Comparison of ENCODE assay signal across 10 mouse cellular contexts in genomic region chr17:26122431-26123140, GRCm38 (mm10). TPM values are rescaled to one million over a fixed set of nuclear protein-coding genes. Genes with fewer than 3 reads are reported as not detected.
DNase-seq lines count a peak whose midpoint lies in the region; ATAC-seq lines count a peak whose summit lies in the region.
"Had no signal": no experiment of that assay in that cellular context is flagged by ENCODE, and none has a peak within 500 bp of the region (broad histone marks: within the 10 kb centered on the region; RNA-seq: fewer than 3 reads in every experiment).

No protein-coding gene starts in this region.

- H3K9ac ChIP-seq in heart, embryonic 15.5 days: no peak overlapping the region
- H3K9ac ChIP-seq in heart, embryonic 11.5 days (ENCODE audit: low read depth, low read length): no peak overlapping the region
- no peak overlapping the region; the same call in 1 of the 2 replicates for H3K9ac ChIP-seq in midbrain, embryonic 13.5 days (replicated peaks)
- no peak overlapping the region for H3K9ac ChIP-seq in midbrain, embryonic 16.5 days (ENCODE audit: low read depth, low read length)
- no peak overlapping the region for H3K9ac ChIP-seq in neural tube, embryonic 14.5 days (replicated peaks; ENCODE audit: low read depth, low read length)

- peaks cover 24% of the 10 kb centered on the region for H3K36me3 ChIP-seq in heart, embryonic 15.5 days
- H3K36me3 ChIP-seq in heart, embryonic 11.5 days (ENCODE audit: control insufficient read depth, insufficient read depth, low read length): peaks cover 19% of the 10 kb centered on the region
- H3K36me3 ChIP-seq in midbrain, embryonic 13.5 days: peaks cover 24% of the 10 kb centered on the region
- peaks cover 15% of the 10 kb centered on the region for H3K36me3 ChIP-seq in midbrain, embryonic 16.5 days (ENCODE audit: control insufficient read depth, insufficient read depth, low read length)
- peaks cover 15% of the 10 kb centered on the region for H3K36me3 ChIP-seq in neural tube, embryonic 14.5 days (ENCODE audit: control insufficient read depth, insufficient read depth, low read length)

- H3K4me2 ChIP-seq in heart, embryonic 15.5 days: no peak overlapping the region
- no peak overlapping the region; the same call in 1 of the 2 replicates for H3K4me2 ChIP-seq in heart, embryonic 11.5 days
- H3K4me2 ChIP-seq in midbrain, embryonic 13.5 days (replicated peaks): no peak overlapping the region
- no peak overlapping the region for H3K4me2 ChIP-seq in midbrain, embryonic 16.5 days (ENCODE audit: low read length)
- H3K4me2 ChIP-seq in neural tube, embryonic 14.5 days (ENCODE audit: low read depth, low read length): no peak overlapping the region

- DNase-seq in cerebellum, adult 11-12 months: peak; percentile 59
- DNase-seq in cerebellum, postnatal 36 days: no peak
- DNase-seq in layer of hippocampus, adult 9-11 months: no peak

- peak overlapping the region; percentile 89; the same call in 1 of the 2 replicates for H3K4me3 ChIP-seq in heart, embryonic 15.5 days
- H3K4me3 ChIP-seq in heart, embryonic 11.5 days (ENCODE audit: low read depth, low read length): no peak overlapping the region
- no peak overlapping the region for H3K4me3 ChIP-seq in midbrain, embryonic 13.5 days (replicated peaks)
- H3K4me3 ChIP-seq in midbrain, embryonic 16.5 days (ENCODE audit: low read depth, low read length): no peak overlapping the region
- no peak overlapping the region for H3K4me3 ChIP-seq in neural tube, embryonic 14.5 days (ENCODE audit: low read depth, low read length)

- no peaks in the 10 kb centered on the region for H3K9me3 ChIP-seq in heart, embryonic 15.5 days (replicated peaks)
- no peaks in the 10 kb centered on the region for H3K9me3 ChIP-seq in heart, embryonic 11.5 days (replicated peaks; ENCODE audit: control insufficient read depth, low read length)
- no peaks in the 10 kb centered on the region for H3K9me3 ChIP-seq in midbrain, embryonic 13.5 days
- no peaks in the 10 kb centered on the region for H3K9me3 ChIP-seq in midbrain, embryonic 16.5 days (replicated peaks; ENCODE audit: control insufficient read depth, low read length, poor library complexity, severe bottlenecking)
- no peaks in the 10 kb centered on the region for H3K9me3 ChIP-seq in neural tube, embryonic 14.5 days (ENCODE audit: control insufficient read depth, low read length)
- H3K9me3 ChIP-seq: embryonic facial prominence, embryonic 12.5 days; hindbrain, embryonic 15.5 days had no signal

- no peak overlapping the region for H3K27ac ChIP-seq in heart, embryonic 15.5 days
- no peak overlapping the region for H3K27ac ChIP-seq in heart, embryonic 11.5 days (ENCODE audit: low read depth, low read length)
- no peak overlapping the region for H3K27ac ChIP-seq in midbrain, embryonic 13.5 days
- H3K27ac ChIP-seq in midbrain, embryonic 16.5 days (ENCODE audit: low read length): no peak overlapping the region
- no peak overlapping the region for H3K27ac ChIP-seq in neural tube, embryonic 14.5 days (ENCODE audit: low read depth, low read length)

- H3K4me1 ChIP-seq in heart, embryonic 15.5 days (replicated peaks): peaks cover 21% of the 10 kb centered on the region
- H3K4me1 ChIP-seq in heart, embryonic 11.5 days (ENCODE audit: control insufficient read depth, insufficient read depth, low read length): peaks cover 8% of the 10 kb centered on the region; the same call in 1 of the 2 replicates
- H3K4me1 ChIP-seq in midbrain, embryonic 13.5 days (replicated peaks): peaks cover 23% of the 10 kb centered on the region
- H3K4me1 ChIP-seq in midbrain, embryonic 16.5 days (ENCODE audit: control insufficient read depth, insufficient read depth, low read length): peaks cover 8% of the 10 kb centered on the region
- H3K4me1 ChIP-seq in neural tube, embryonic 14.5 days (ENCODE audit: control insufficient read depth, insufficient read depth, low read length): peaks cover 10% of the 10 kb centered on the region

- no peak for ATAC-seq in heart, embryonic 15.5 days (replicated peaks; ENCODE audit: insufficient number of reproducible peaks, insufficient read depth, low FRiP score, low read depth)
- ATAC-seq in heart, embryonic 11.5 days (replicated peaks; ENCODE audit: insufficient number of reproducible peaks, low FRiP score, low TSS enrichment): no peak
- ATAC-seq in midbrain, embryonic 13.5 days: peak; percentile 21
- ATAC-seq in midbrain, embryonic 16.5 days: no peak
- peak; percentile 9; the same call in 1 of the 2 replicates for ATAC-seq in neural tube, embryonic 14.5 days (ENCODE audit: low read depth)

- 62% methylated on average over 5 of the region's 5 CpGs for WGBS in heart, embryonic 15.5 days
- WGBS in heart, embryonic 11.5 days (ENCODE audit: insufficient replicate concordance): 63% methylated on average over 5 of the region's 5 CpGs
- 51% methylated on average over 5 of the region's 5 CpGs for WGBS in midbrain, embryonic 13.5 days
- WGBS in midbrain, embryonic 16.5 days: 60% methylated on average over 5 of the region's 5 CpGs
- WGBS in neural tube, embryonic 14.5 days: 70% methylated on average over 5 of the region's 5 CpGs

- peaks cover 20% of the 10 kb centered on the region for H3K27me3 ChIP-seq in heart, embryonic 15.5 days
- H3K27me3 ChIP-seq in heart, embryonic 11.5 days (ENCODE audit: control insufficient read depth, insufficient read depth, low read length): peaks cover 15% of the 10 kb centered on the region
- H3K27me3 ChIP-seq in midbrain, embryonic 13.5 days: peaks cover 28% of the 10 kb centered on the region
- no peaks in the 10 kb centered on the region; the same call in 1 of the 2 replicates for H3K27me3 ChIP-seq in midbrain, embryonic 16.5 days (ENCODE audit: control insufficient read depth, insufficient read depth, low read depth, low read length)
- H3K27me3 ChIP-seq in neural tube, embryonic 14.5 days (ENCODE audit: control insufficient read depth, insufficient read depth, low read length): no peaks in the 10 kb centered on the region

RNA-seq across cellular contexts. Expression of gene Mrpl28, which starts 0.7 kb away (rescaled TPM):
- polyA plus RNA-seq in heart, embryonic 15.5 days (2015; fragmentation: Nextera tagmentation; extraction: Ambion mirVana): 195 and 202 TPM in 2 replicates
- 241 and 257 TPM in 2 replicates for polyA plus RNA-seq in heart, embryonic 11.5 days (2014; fragmentation: Nextera tagmentation; extraction: Ambion mirVana)
- 182 and 191 TPM in 2 replicates for polyA plus RNA-seq in midbrain, embryonic 13.5 days (2015; fragmentation: Nextera tagmentation; extraction: Ambion mirVana)
- 161 and 172 TPM in 2 replicates for polyA plus RNA-seq in midbrain, embryonic 16.5 days (2015; fragmentation: Nextera tagmentation; extraction: Ambion mirVana)
- 177 and 192 TPM in 2 replicates for polyA plus RNA-seq in neural tube, embryonic 14.5 days (2014; fragmentation: Nextera tagmentation; extraction: Ambion mirVana)

RNA-seq across cellular contexts. Expression of gene Tmem8, which starts 9.5 kb away (rescaled TPM):
- polyA plus RNA-seq in heart, embryonic 15.5 days (2015; fragmentation: Nextera tagmentation; extraction: Ambion mirVana): 0.77 and 1.3 TPM in 2 replicates
- polyA plus RNA-seq in heart, embryonic 11.5 days (2014; fragmentation: Nextera tagmentation; extraction: Ambion mirVana): 0.20 and 0.33 TPM in 2 replicates
- polyA plus RNA-seq in midbrain, embryonic 13.5 days (2015; fragmentation: Nextera tagmentation; extraction: Ambion mirVana): 2.4 and 2.6 TPM in 2 replicates
- 3.8 and 3.9 TPM in 2 replicates for polyA plus RNA-seq in midbrain, embryonic 16.5 days (2015; fragmentation: Nextera tagmentation; extraction: Ambion mirVana)
- polyA plus RNA-seq in neural tube, embryonic 14.5 days (2014; fragmentation: Nextera tagmentation; extraction: Ambion mirVana): 2.8 and 3.1 TPM in 2 replicates

RNA-seq across cellular contexts. Expression of gene Axin1, which starts 15.9 kb away (rescaled TPM):
- 8.8 and 12.5 TPM in 2 replicates for polyA plus RNA-seq in heart, embryonic 15.5 days (2015; fragmentation: Nextera tagmentation; extraction: Ambion mirVana)
- polyA plus RNA-seq in heart, embryonic 11.5 days (2014; fragmentation: Nextera tagmentation; extraction: Ambion mirVana): 7.8 and 10.1 TPM in 2 replicates
- 17.3 and 21.6 TPM in 2 replicates for polyA plus RNA-seq in midbrain, embryonic 13.5 days (2015; fragmentation: Nextera tagmentation; extraction: Ambion mirVana)
- polyA plus RNA-seq in midbrain, embryonic 16.5 days (2015; fragmentation: Nextera tagmentation; extraction: Ambion mirVana): 19.1 and 20.6 TPM in 2 replicates
- 7.1 and 7.7 TPM in 2 replicates for polyA plus RNA-seq in neural tube, embryonic 14.5 days (2014; fragmentation: Nextera tagmentation; extraction: Ambion mirVana)

RNA-seq across cellular contexts. Expression of gene Nme4, which starts 27.2 kb away (rescaled TPM):
- 48.8 and 61.8 TPM in 2 replicates for polyA plus RNA-seq in heart, embryonic 15.5 days (2015; fragmentation: Nextera tagmentation; extraction: Ambion mirVana)
- 81.7 and 84.2 TPM in 2 replicates for polyA plus RNA-seq in heart, embryonic 11.5 days (2014; fragmentation: Nextera tagmentation; extraction: Ambion mirVana)
- polyA plus RNA-seq in midbrain, embryonic 13.5 days (2015; fragmentation: Nextera tagmentation; extraction: Ambion mirVana): 31.8 and 36.8 TPM in 2 replicates
- 16.8 and 18.3 TPM in 2 replicates for polyA plus RNA-seq in midbrain, embryonic 16.5 days (2015; fragmentation: Nextera tagmentation; extraction: Ambion mirVana)
- polyA plus RNA-seq in neural tube, embryonic 14.5 days (2014; fragmentation: Nextera tagmentation; extraction: Ambion mirVana): 10.8 and 16.3 TPM in 2 replicates

RNA-seq across cellular contexts. Expression of gene Decr2, which starts 32.4 kb away (rescaled TPM):
- polyA plus RNA-seq in heart, embryonic 15.5 days (2015; fragmentation: Nextera tagmentation; extraction: Ambion mirVana): 36.0 and 36.9 TPM in 2 replicates
- polyA plus RNA-seq in heart, embryonic 11.5 days (2014; fragmentation: Nextera tagmentation; extraction: Ambion mirVana): 30.5 and 34.3 TPM in 2 replicates
- polyA plus RNA-seq in midbrain, embryonic 13.5 days (2015; fragmentation: Nextera tagmentation; extraction: Ambion mirVana): 27.0 and 28.2 TPM in 2 replicates
- polyA plus RNA-seq in midbrain, embryonic 16.5 days (2015; fragmentation: Nextera tagmentation; extraction: Ambion mirVana): 38.2 and 41.3 TPM in 2 replicates
- polyA plus RNA-seq in neural tube, embryonic 14.5 days (2014; fragmentation: Nextera tagmentation; extraction: Ambion mirVana): 28.4 and 33.4 TPM in 2 replicates

Comparison
In these comparisons a context has a peak if more than half of its experiments do, and no peak if none do; other contexts are left out.
1. ATAC-seq: peak in midbrain, embryonic 13.5 days (single experiment) and neural tube, embryonic 14.5 days (single experiment); none in heart, embryonic 15.5 days (single experiment), heart, embryonic 11.5 days (single experiment) and midbrain, embryonic 16.5 days (single experiment).